Mouse (Mus musculus): ENCODE results near the gene Map4k2. TPM values are rescaled to one million over a fixed set of nuclear protein-coding genes. Genes with fewer than 3 reads are reported as not detected.

The Map4k2 gene
- polyA plus RNA-seq, 1 experiment from 2014 or later, result 18.4 TPM

DNA sequence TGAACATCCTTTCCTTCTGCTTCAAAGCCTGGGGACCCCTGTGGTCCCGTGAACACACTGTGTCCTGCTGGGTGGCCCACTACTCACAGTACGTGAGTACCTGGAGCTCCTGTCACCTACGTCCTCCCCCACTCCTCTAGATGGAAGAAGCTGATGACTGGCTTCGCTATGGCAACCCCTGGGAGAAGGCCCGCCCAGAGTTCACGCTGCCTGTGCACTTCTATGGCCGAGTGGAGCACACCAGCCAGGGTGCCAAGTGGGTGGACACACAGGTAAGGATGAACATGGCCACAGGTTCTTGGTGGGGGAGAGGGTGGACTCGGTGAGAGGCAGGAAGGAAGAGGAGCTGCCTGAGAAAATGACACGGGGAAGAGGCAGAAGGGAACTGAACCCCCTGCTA is 45.3 kb downstream of the Map4k2 start:
- no peak for ATAC-seq (ENCODE audit: low FRiP score, low read depth)
- H3K27me3 ChIP-seq (replicated peaks), result no peaks in the 10 kb centered on the region
- 60% methylated on average over 9 of the region's 9 CpGs for WGBS

DNA sequence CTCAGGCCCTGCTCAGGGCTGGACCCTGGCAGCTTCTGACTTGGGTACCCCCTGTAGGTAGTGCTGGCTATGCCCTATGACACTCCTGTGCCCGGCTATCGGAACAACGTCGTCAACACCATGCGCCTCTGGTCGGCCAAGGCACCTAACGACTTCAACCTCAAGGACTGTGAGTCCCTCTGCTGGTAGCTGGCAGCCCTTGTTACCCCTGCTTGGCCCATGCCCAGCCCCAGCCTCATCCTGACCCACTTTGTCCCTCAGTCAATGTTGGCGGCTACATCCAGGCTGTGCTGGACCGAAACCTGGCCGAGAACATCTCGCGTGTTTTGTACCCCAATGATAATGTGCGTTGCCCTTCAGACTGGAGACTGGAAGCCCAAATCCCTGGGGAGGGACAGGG is 47.1 kb downstream of the Map4k2 start:
- 83% methylated on average over 13 of the region's 13 CpGs for WGBS
- Histone ChIP-seq H3K4me2 (replicated peaks) (no peak overlapping the region), H3K4me3 (no peak overlapping the region), H3K9ac (no peak overlapping the region), H3K9me3 (no peaks in the 10 kb centered on the region), H3K27ac (no peak overlapping the region), H3K27me3 (replicated peaks) (no peaks in the 10 kb centered on the region), H3K4me1 (peaks cover 16% of the 10 kb centered on the region), H3K36me3 (no peaks in the 10 kb centered on the region)
- ATAC-seq (ENCODE audit: low FRiP score, low read depth), result no peak

More for the DNA sequence above, 45.3 kb downstream of the Map4k2 start:
- no peak overlapping the region for H3K27ac ChIP-seq
- no peak overlapping the region for H3K4me3 ChIP-seq
- peaks cover 16% of the 10 kb centered on the region for H3K4me1 ChIP-seq
- H3K4me2 ChIP-seq (replicated peaks), result no peak overlapping the region
- no peak overlapping the region for H3K9ac ChIP-seq
- no peaks in the 10 kb centered on the region for H3K9me3 ChIP-seq
- H3K36me3 ChIP-seq, result no peaks in the 10 kb centered on the region

DNA sequence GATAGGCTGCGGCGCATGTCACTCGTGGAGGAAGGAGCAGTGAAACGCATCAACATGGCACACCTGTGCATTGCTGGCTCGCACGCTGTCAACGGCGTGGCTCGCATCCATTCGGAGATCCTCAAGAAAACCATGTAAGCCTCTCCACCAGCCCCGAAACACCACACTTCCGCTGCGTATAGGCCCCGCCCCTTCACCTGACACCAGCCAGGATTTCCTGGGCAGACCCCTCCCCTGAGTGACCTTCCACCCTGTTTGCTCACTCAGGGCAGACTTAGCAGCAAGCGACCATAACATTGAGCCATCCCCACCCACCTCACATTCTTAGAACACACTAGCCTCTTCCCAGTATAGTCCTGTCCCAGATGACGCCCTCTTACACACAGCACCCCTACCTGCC is 48.9 kb downstream of the Map4k2 start:
- no peaks in the 10 kb centered on the region for H3K36me3 ChIP-seq
- peaks cover 12% of the 10 kb centered on the region for H3K4me1 ChIP-seq
- H3K27ac ChIP-seq, result no peak overlapping the region
- no peak for ATAC-seq (ENCODE audit: low FRiP score, low read depth)
- no peaks in the 10 kb centered on the region for H3K27me3 ChIP-seq (replicated peaks)
- 12% methylated on average over 16 of the region's 16 CpGs for WGBS
- H3K4me3 ChIP-seq, result 0 out of 2 replicates have a peak overlapping the region, but pooled peaks have one; percentile 7
- no peaks in the 10 kb centered on the region for H3K9me3 ChIP-seq
- H3K9ac ChIP-seq, result no peak overlapping the region
- H3K4me2 ChIP-seq (replicated peaks), result peak overlapping the region; percentile 47

DNA sequence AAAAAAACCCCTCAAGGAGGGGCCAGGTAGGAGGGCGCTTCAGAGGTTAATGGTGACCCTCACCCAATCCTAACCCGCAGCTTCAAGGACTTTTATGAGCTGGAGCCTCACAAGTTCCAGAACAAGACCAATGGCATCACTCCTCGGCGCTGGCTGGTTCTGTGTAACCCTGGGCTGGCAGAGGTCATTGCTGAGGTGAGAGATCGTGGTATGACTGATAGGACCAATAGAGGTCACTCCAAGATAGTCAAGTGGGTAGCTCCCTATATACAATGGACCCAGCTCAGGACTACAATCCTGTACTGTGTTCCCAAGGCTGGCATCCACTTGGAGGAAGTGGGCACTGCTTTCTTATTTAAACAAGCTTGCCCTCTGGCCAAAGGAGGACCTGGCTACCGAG is 49.3 kb downstream of the Map4k2 start:
- H3K36me3 ChIP-seq, result no peaks in the 10 kb centered on the region
- no peak overlapping the region for H3K9ac ChIP-seq
- no peak for ATAC-seq (ENCODE audit: low FRiP score, low read depth)
- no peak overlapping the region for H3K4me3 ChIP-seq
- no peak overlapping the region for H3K27ac ChIP-seq
- no peak overlapping the region; the same call in 1 of the 2 replicates for H3K4me2 ChIP-seq (replicated peaks)
- no peaks in the 10 kb centered on the region for H3K9me3 ChIP-seq
- H3K27me3 ChIP-seq (replicated peaks), result no peaks in the 10 kb centered on the region
- 63% methylated on average over 6 of the region's 6 CpGs for WGBS
- H3K4me1 ChIP-seq, result peaks cover 12% of the 10 kb centered on the region

DNA sequence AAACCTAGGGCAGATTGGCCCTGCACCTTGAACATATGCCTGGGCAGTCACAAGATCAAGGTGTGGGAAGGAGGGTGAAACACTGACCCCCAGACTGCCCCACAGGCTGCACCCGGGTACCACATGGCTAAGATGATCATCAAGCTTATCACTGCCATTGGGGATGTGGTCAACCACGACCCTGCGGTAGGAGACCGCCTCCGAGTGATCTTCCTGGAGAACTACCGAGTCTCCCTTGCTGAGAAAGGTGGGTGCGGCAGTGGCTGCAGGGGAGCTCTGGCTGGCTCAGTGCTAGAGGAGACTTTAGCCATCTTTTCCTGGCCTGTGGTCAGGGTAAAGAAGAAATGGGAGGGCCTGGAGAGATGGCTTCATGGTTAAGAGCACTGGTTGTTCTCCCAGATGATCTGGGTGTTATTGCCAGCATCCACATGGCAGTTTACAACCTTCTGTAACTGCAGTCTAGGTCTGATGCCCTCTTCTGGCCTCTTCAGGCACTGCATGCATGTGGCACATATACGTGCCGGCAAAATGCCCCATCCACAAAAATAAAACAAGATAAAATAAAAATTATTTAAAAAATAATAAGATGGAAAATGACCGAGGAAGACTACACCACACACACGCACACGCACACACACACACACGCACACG is 51.9 kb downstream of the Map4k2 start:
- no peak overlapping the region for H3K27ac ChIP-seq

DNA sequence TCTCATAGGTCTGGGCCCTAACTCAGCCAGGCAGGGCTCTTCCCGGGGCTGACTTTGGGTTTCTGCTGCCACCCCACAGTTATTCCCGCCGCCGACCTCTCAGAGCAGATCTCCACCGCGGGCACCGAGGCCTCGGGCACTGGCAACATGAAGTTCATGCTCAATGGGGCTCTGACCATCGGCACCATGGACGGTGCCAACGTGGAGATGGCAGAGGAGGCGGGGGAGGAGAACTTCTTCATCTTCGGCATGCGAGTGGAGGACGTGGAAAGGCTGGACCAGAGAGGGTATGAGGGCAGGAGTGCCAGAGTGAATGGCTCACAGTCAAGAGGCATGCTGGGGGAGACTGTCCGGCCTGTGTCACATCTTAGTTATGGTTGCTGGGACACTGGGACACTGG is 52.7 kb downstream of the Map4k2 start:
- H3K4me2 ChIP-seq (replicated peaks), result no peak overlapping the region
- ATAC-seq (ENCODE audit: low FRiP score, low read depth), result no peak
- no peaks in the 10 kb centered on the region for H3K9me3 ChIP-seq
- H3K4me1 ChIP-seq, result peaks cover 14% of the 10 kb centered on the region
- WGBS, result 90% methylated on average over 16 of the region's 16 CpGs
- no peak overlapping the region for H3K4me3 ChIP-seq
- H3K27ac ChIP-seq, result no peak overlapping the region
- no peak overlapping the region for H3K9ac ChIP-seq
- H3K27me3 ChIP-seq (replicated peaks), result peaks cover 7% of the 10 kb centered on the region; the same call in 1 of the 2 replicates
- H3K36me3 ChIP-seq, result no peaks in the 10 kb centered on the region

More for the DNA sequence above, 51.9 kb downstream of the Map4k2 start:
- Histone ChIP-seq H3K36me3 (no peaks in the 10 kb centered on the region), H3K9ac (no peak overlapping the region), H3K27me3 (replicated peaks) (peaks cover 7% of the 10 kb centered on the region; the same call in 1 of the 2 replicates), H3K4me3 (no peak overlapping the region), H3K9me3 (no peaks in the 10 kb centered on the region), H3K4me1 (peaks cover 9% of the 10 kb centered on the region; the same call in 1 of the 2 replicates), H3K4me2 (replicated peaks) (no peak overlapping the region)
- 91% methylated on average over 14 of the region's 14 CpGs for WGBS
- no peak for ATAC-seq (ENCODE audit: low FRiP score, low read depth)

DNA sequence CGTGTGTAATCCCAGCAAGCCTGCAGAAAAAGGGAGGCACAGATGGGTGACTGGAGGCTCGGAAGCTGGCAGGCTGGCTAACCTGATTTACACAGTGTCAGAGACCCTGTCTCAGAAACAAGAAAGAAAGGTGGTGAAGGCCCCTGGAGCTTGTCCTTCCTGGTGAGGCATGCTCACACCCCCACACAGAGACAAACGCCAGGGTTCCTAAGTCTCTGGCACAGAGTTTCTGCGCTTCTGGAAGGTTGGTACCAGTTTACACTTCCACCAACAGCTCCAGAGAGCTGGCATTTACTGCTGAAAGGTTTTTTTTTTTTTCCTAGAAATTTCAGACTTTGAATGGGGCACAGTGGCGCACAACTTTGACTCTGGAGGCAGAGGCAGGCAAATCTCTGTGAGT is 55.3 kb downstream of the Map4k2 start:
- H3K9me3 ChIP-seq, result no peaks in the 10 kb centered on the region
- no peaks in the 10 kb centered on the region for H3K36me3 ChIP-seq
- no peak overlapping the region for H3K4me2 ChIP-seq (replicated peaks)
- H3K27me3 ChIP-seq (replicated peaks), result peaks cover 19% of the 10 kb centered on the region
- H3K4me1 ChIP-seq, result peaks cover 31% of the 10 kb centered on the region
- H3K9ac ChIP-seq, result no peak overlapping the region
- WGBS, result 88% methylated on average over 5 of the region's 5 CpGs
- no peak overlapping the region for H3K27ac ChIP-seq
- no peak for ATAC-seq (ENCODE audit: low FRiP score, low read depth)
- no peak overlapping the region for H3K4me3 ChIP-seq

DNA sequence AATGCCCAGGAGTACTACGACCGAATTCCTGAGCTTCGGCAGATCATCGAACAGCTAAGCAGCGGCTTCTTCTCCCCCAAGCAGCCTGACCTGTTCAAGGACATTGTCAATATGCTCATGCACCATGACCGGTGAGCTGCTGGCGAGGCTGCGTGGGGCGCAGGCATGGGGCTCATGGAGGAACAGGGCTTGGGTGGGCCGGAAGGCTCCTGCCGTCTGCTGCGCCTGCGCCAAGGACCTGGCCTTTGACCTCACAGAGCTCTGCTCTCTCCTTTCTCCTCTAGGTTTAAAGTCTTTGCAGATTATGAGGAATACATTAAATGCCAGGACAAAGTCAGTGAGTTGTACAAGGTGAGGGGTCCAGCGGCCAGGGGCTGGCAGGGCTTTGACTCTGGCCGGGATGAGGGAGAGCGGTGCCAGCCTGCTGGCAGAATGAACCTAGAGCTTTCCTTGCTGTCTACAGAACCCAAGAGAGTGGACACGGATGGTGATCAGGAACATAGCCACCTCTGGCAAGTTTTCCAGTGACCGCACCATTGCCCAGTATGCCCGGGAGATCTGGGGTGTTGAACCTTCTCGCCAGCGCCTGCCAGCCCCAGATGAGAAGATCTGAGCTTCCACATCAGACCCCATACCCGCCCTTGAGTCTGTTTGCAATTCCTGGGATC is 56.8 kb downstream of the Map4k2 start:
- Histone ChIP-seq H3K27me3 (replicated peaks) (peaks cover 32% of the 10 kb centered on the region), H3K4me2 (replicated peaks) (peak overlapping the region; percentile 100), H3K36me3 (no peaks in the 10 kb centered on the region), H3K4me1 (peaks cover 41% of the 10 kb centered on the region), H3K4me3 (no peak overlapping the region), H3K9me3 (no peaks in the 10 kb centered on the region), H3K9ac (no peak overlapping the region), H3K27ac (no peak overlapping the region)
- no peak for ATAC-seq (ENCODE audit: low FRiP score, low read depth)
- WGBS, result 85% methylated on average over 22 of the region's 22 CpGs

DNA sequence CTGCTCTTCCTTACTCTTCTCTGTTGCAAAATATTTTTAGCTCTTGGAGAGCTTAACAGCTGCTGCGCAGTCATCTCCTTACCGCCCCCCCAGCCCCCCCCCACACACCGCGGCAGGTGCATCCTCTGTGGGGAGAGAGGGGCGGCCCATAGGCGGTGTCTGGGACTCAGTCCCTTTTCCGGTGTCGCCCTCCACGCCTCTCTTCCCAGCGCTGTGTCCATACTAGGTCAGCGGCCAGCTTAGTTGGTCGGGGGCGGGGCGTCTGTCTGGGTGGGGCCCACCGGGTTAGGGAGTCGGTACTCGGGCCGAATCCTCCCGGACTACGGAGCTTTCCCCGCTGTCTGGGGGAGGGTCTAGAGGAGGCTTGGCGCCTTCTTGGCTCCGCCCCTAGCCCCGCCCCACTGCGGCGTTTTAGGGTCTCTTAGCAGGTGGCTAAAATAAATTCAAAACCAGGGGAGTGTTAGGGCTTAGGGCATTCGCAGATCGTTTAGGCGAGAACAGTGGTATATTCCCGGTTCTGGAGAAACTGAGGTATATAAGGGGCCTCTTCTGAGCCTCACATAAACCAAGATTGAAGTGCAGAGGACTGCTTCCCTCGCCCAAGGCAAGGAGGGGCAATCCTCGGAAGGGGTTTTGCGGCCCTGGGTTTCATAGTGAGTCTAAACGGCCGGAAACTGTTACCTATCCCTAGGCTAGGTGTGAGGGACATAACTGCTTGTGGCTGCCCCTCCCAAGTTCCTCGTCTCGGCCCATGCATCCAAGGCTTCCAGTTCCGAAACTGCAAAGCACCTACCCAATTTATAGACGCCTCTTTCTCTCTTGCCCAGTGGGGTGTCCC is 57.7 kb downstream of the Map4k2 start:
- Histone ChIP-seq H3K27me3 (replicated peaks) (peaks cover 39% of the 10 kb centered on the region), H3K4me1 (peaks cover 41% of the 10 kb centered on the region), H3K36me3 (no peaks in the 10 kb centered on the region), H3K9ac (peak overlapping the region; percentile 69), H3K9me3 (no peaks in the 10 kb centered on the region), H3K27ac (0 out of 2 replicates have a peak overlapping the region, but pooled peaks have one; percentile 37), H3K4me2 (replicated peaks) (peak overlapping the region; percentile 100), H3K4me3 (peak overlapping the region; percentile 57)
- WGBS, result under 1% methylated on average over 39 of the region's 39 CpGs
- ATAC-seq (ENCODE audit: low FRiP score, low read depth), result peak; percentile 46

DNA sequence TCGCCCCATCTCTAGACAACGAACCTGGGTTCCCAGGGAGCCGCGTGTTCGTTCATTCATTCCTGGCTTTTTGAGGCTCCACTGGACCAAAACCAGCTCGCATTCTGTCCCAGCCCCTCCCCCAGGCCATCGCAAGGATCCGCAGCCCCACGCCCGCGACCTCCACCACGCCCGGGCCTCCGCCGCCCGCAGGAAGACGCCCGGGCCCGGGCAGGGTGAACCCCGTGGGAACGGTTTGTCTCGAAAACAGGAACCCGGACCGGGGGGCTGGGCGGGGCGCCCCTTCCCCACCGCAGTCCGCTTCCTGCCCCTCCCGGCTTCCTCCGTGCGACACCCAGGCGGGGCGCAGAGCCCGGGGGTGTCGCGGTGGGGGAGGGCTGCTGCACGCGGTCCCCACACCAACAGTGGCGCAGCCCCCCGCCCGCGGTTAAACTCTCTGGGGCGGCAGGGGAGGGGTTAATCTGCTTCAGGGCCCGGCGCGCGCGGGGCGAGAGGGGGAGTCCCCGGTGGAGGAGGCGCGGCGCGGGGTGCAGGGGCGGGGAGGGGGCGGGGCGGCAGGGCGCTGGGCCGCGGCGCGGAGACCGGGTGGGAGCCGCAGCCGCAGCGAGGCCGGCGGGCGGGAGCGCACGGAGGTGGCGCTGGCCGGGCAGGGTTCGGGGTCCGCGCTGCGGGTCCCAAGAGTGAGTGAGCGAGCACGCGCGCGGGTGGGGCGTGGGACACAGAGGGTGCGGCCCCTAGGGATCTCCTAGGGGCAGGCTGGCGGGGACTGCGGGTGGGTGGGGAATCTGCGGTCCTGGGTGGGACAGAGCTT is 58.6 kb downstream of the Map4k2 start, which contains the start of gene Rasgrp2:
TSS of gene Rasgrp2 (plus strand) at position 56 of the 811 bp plus-strand sequence.
- Histone ChIP-seq H3K9ac (peak within 1 kb of the TSS; percentile 69), H3K9me3 (no peaks in the 10 kb centered on the region), H3K27ac (peak within 1 kb of the TSS; percentile 37; the same call in 1 of the 2 replicates), H3K4me1 (peaks cover 41% of the 10 kb centered on the region), H3K36me3 (no peaks in the 10 kb centered on the region), H3K27me3 (replicated peaks) (peaks cover 39% of the 10 kb centered on the region), H3K4me3 (peak within 1 kb of the TSS; percentile 57), H3K4me2 (replicated peaks) (peak within 1 kb of the TSS; percentile 100)
- 1% methylated on average over 83 of the region's 87 CpGs for WGBS
- ATAC-seq (ENCODE audit: low FRiP score, low read depth), result peak; percentile 17; the same call in 1 of the 2 replicates

Data from neural tube, embryonic 12.5 days (tissue).